Mouse (Mus musculus): ENCODE data around the gene Nek7. TPM values are rescaled to one million over a fixed set of nuclear protein-coding genes. Genes with fewer than 3 reads are reported as not detected.

The Nek7 gene
- polyA plus RNA-seq, 1 experiment = 25.2 TPM

- TF ChIP-seq POLR2A (IDR thresholded peaks at IDR 0.05; ENCODE audit: extremely low read depth, insufficient read depth, low read length) (no peak), CTCF (IDR thresholded peaks at IDR 0.05; ENCODE audit: extremely low read depth, insufficient read depth, low read length) (no peak)
- Histone ChIP-seq H3K4me3 (ENCODE audit: insufficient read depth, low read length) (no peak overlapping the region), H3K4me1 (ENCODE audit: control insufficient read depth, insufficient read depth, low read length) (no peaks in the 10 kb centered on the region), H3K27ac (ENCODE audit: insufficient read depth, low read length) (peak overlapping the region; percentile 59)
These were observed 5.2 kb downstream of the Nek7 start for GRCm38 (mm10) chr1:138614552-138615287.

- no peak overlapping the region for H3K27ac ChIP-seq (ENCODE audit: insufficient read depth, low read length)
- no peaks in the 10 kb centered on the region for H3K4me1 ChIP-seq (ENCODE audit: control insufficient read depth, insufficient read depth, low read length)
- H3K4me3 ChIP-seq (ENCODE audit: insufficient read depth, low read length) = no peak overlapping the region
- TF ChIP-seq CTCF (IDR thresholded peaks at IDR 0.05; ENCODE audit: extremely low read depth, insufficient read depth, low read length) (no peak), POLR2A (IDR thresholded peaks at IDR 0.05; ENCODE audit: extremely low read depth, insufficient read depth, low read length) (no peak)
These were observed 7.8 kb downstream of the Nek7 start for GRCm38 (mm10) chr1:138612177-138612576.

- TF ChIP-seq CTCF (IDR thresholded peaks at IDR 0.05; ENCODE audit: extremely low read depth, insufficient read depth, low read length) = no peak
- no peak for TF ChIP-seq POLR2A (IDR thresholded peaks at IDR 0.05; ENCODE audit: extremely low read depth, insufficient read depth, low read length)
- Histone ChIP-seq H3K27ac (ENCODE audit: insufficient read depth, low read length) (no peak overlapping the region), H3K4me1 (ENCODE audit: control insufficient read depth, insufficient read depth, low read length) (no peaks in the 10 kb centered on the region), H3K4me3 (ENCODE audit: insufficient read depth, low read length) (no peak overlapping the region)
These were observed 10.8 kb downstream of the Nek7 start for GRCm38 (mm10) chr1:138609176-138609575.

DNA sequence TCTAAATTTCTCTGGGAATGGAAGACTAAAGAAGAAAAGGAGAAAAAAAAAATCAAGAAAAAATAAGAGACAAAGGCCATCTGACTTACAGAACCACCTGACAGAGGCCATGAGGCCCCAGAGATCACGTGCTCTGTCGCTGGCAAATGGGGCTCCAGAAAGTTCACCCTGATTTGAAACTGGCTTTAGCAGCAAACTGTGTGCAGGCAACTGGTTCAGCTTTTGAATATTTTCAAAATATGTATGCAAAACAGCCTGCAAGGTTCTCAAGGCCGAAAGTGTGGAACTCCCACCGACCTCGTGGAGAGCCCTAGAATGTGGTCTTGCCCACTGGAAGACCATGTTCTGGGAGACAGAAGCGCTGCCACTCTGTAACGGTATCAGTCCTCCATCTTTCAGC lies 11.6 kb downstream of the Nek7 start:
- Histone ChIP-seq H3K4me1 (ENCODE audit: control insufficient read depth, insufficient read depth, low read length) (no peaks in the 10 kb centered on the region), H3K27ac (ENCODE audit: insufficient read depth, low read length) (no peak overlapping the region), H3K4me3 (ENCODE audit: insufficient read depth, low read length) (no peak overlapping the region)
- no peak for TF ChIP-seq POLR2A (IDR thresholded peaks at IDR 0.05; ENCODE audit: extremely low read depth, insufficient read depth, low read length)

GRCm38 (mm10) chr1:138607862-138608261 lies 12.1 kb downstream of the Nek7 start:
- Histone ChIP-seq H3K4me3 (ENCODE audit: insufficient read depth, low read length) (no peak overlapping the region), H3K4me1 (ENCODE audit: control insufficient read depth, insufficient read depth, low read length) (no peaks in the 10 kb centered on the region), H3K27ac (ENCODE audit: insufficient read depth, low read length) (no peak overlapping the region)
- TF ChIP-seq CTCF (IDR thresholded peaks at IDR 0.05; ENCODE audit: extremely low read depth, insufficient read depth, low read length) = no peak
- TF ChIP-seq POLR2A (IDR thresholded peaks at IDR 0.05; ENCODE audit: extremely low read depth, insufficient read depth, low read length) = no peak

DNA sequence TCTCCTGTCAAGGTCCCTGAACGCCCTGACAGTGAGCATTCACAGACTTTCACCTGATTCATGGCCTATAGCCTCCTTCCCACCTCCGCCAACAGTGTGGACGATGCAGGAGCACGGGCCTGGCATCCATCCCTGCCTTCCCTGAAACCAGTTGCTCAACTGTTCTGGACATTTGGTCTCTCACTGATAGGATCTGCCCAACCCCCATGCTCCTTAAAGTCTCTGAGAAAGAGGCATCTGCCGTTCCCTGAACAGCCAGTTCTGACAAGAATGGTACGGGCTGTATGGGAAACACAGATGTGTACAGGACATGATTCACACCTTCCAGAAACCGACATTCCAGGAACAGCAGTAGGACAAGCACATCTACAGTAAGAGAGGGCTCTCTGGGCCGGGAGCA lies 13.2 kb downstream of the Nek7 start:
- TF ChIP-seq POLR2A (IDR thresholded peaks at IDR 0.05; ENCODE audit: extremely low read depth, insufficient read depth, low read length) (no peak), CTCF (IDR thresholded peaks at IDR 0.05; ENCODE audit: extremely low read depth, insufficient read depth, low read length) (no peak)
- H3K4me3 ChIP-seq (ENCODE audit: insufficient read depth, low read length) = no peak overlapping the region

GRCm38 (mm10) chr1:138604736-138605135 lies 15.2 kb downstream of the Nek7 start:
- Histone ChIP-seq H3K4me3 (ENCODE audit: insufficient read depth, low read length) (no peak overlapping the region), H3K27ac (ENCODE audit: insufficient read depth, low read length) (no peak overlapping the region), H3K4me1 (ENCODE audit: control insufficient read depth, insufficient read depth, low read length) (no peaks in the 10 kb centered on the region)
- TF ChIP-seq POLR2A (IDR thresholded peaks at IDR 0.05; ENCODE audit: extremely low read depth, insufficient read depth, low read length) (no peak), CTCF (IDR thresholded peaks at IDR 0.05; ENCODE audit: extremely low read depth, insufficient read depth, low read length) (no peak)

More for the DNA sequence above, 13.2 kb downstream of the Nek7 start:
- no peaks in the 10 kb centered on the region for H3K4me1 ChIP-seq (ENCODE audit: control insufficient read depth, insufficient read depth, low read length)
- H3K27ac ChIP-seq (ENCODE audit: insufficient read depth, low read length) = no peak overlapping the region

DNA sequence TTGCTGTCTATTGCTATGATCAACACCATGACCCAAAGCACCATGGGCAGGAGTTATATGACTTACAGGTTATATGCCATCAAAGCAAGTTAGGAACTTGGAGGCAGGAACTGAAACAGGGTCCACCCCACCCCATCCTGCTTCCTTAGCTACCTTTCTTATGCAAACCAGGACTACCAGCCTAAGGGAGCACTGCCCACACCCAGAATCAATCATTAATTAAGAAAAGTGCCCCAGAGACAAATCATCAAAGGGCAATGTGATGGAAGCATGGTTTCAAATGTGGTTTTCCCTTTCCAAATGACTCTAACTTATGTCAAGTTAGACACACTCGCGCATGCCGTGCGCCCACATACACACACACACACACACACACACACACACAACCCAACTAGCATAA lies 16.0 kb downstream of the Nek7 start:
- Histone ChIP-seq H3K27ac (ENCODE audit: insufficient read depth, low read length) (no peak overlapping the region), H3K4me3 (ENCODE audit: insufficient read depth, low read length) (no peak overlapping the region), H3K4me1 (ENCODE audit: control insufficient read depth, insufficient read depth, low read length) (no peaks in the 10 kb centered on the region)
- TF ChIP-seq CTCF (IDR thresholded peaks at IDR 0.05; ENCODE audit: extremely low read depth, insufficient read depth, low read length) (no peak), POLR2A (IDR thresholded peaks at IDR 0.05; ENCODE audit: extremely low read depth, insufficient read depth, low read length) (no peak)

DNA sequence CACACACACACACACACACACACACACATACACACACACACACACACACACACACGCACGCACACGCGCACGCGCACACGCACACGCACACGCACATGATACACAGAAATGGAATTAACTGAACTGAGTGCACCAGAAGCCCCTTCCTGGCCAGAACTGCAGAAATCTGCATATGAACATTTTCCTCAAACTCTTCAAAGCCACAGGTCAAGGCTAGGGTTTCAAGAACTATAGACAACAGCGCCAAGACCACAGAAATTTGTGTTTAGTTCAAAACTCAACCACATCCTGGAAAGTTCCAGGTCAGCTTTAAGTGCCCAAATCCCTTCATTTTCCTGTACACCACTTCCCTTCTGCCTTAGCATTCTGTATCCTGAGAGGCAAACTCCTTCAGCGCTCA lies 21.9 kb downstream of the Nek7 start:
- peaks cover 3% of the 10 kb centered on the region; the same call in 1 of the 2 replicates for H3K4me1 ChIP-seq (ENCODE audit: control insufficient read depth, insufficient read depth, low read length)
- no peak overlapping the region for H3K4me3 ChIP-seq (ENCODE audit: insufficient read depth, low read length)
- no peak for TF ChIP-seq CTCF (IDR thresholded peaks at IDR 0.05; ENCODE audit: extremely low read depth, insufficient read depth, low read length)
- no peak for TF ChIP-seq POLR2A (IDR thresholded peaks at IDR 0.05; ENCODE audit: extremely low read depth, insufficient read depth, low read length)
- H3K27ac ChIP-seq (ENCODE audit: insufficient read depth, low read length) = no peak overlapping the region

- Histone ChIP-seq H3K4me3 (ENCODE audit: insufficient read depth, low read length) (no peak overlapping the region), H3K4me1 (ENCODE audit: control insufficient read depth, insufficient read depth, low read length) (peaks cover 3% of the 10 kb centered on the region; the same call in 1 of the 2 replicates), H3K27ac (ENCODE audit: insufficient read depth, low read length) (0 out of 2 replicates have a peak overlapping the region, but pooled peaks have one; percentile 73)
- TF ChIP-seq CTCF (IDR thresholded peaks at IDR 0.05; ENCODE audit: extremely low read depth, insufficient read depth, low read length) (no peak), POLR2A (IDR thresholded peaks at IDR 0.05; ENCODE audit: extremely low read depth, insufficient read depth, low read length) (no peak)
These were observed 23.7 kb downstream of the Nek7 start for GRCm38 (mm10) chr1:138596127-138596706.

Data from cortical plate, adult 2 months (tissue).